Mouse (Mus musculus): ENCODE measurements at regions not wholly inside any gene's neighbourhood (a gene's known extent, or its start where the extent isn't known, plus 50 kb on each side); places are given as distances from the start of the nearest gene placed in this dataset.
A peak's percentile ranks its signal among the peaks of the same experiment; 100 is the strongest.

DNA sequence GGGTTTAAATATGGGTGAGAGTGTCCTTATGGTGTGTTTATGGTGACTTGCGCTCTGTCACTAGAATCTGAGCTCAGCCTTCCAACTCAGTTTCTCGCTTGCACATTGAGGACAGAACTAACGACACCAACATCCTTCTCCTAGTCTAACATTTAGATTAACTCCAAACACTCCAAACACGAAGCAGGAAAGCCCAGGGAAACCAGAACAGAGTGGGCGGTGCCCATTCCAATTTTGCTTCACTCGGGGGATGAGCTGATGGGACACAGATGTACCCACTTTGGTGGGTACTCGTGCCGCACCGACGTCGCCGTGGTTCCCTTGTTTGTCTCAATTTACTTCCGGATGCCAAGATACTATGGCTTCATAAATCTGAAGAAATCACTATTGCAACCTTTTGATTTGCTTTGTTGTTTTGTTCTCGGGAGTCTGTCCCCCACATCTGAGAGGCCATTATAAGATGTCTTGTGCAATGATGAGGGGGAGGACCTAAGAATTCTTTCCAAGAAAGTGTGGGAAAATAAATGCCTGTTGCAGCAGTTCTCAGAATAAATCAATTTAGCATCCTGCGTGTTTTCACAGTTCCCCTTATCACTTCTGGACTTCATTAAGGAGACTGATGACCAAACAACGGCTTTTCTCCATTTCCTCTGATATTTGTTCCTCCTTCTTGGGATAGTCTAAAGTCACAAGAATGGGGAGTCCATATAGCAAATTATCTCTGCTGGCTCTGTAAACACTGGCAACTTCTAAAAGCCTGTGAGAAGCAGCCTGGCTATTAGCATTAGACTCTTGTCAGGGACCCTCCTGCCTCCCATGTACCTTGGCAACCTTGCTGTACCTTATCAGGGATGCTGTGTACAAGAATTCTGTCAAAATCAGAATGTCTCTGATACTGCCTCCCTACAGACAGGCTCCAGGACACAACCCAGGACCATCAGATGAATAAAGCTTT is 96.2 kb upstream of the Klf9 start:
- no peak for DNase-seq

DNA sequence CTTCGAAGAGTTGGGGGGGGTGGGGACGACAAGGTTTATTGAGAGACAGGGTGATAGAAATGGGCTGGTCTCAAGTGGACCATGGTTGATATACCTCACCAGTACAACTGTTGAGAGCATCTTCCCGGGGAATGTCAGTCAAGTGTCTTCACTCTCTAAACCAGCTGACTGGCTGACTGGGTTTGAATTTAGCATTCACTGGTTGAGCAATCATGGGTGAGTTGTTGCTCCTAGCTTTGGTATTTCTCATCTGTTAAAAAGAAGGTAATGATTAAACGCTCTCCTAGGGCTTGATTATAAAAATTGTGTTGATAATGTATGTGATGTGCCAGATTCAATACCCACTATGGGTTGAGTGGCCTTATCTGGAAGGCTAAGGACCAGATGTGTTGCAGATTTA is 89.6 kb upstream of the Klf9 start:
- no peak for DNase-seq

DNA sequence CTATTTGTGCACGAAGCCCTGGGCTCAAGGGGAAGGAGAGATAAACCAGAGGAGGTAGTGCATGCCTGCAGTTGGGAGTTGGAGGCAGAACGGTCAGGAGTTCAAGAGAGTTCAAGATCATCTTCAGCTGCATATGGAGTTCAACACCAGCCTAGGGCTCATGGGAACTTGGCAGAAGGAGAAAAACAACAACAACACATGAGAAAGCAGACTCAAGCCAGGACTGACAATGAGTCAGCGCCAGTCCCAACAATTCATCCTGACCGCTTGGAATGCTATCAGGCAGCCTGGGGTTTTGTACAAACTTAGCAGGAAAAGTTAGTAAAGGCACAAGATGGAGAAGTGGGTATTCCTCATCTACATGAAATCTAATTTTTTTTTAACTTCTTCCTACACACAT is 86.6 kb upstream of the Klf9 start:
- no peak for DNase-seq

DNA sequence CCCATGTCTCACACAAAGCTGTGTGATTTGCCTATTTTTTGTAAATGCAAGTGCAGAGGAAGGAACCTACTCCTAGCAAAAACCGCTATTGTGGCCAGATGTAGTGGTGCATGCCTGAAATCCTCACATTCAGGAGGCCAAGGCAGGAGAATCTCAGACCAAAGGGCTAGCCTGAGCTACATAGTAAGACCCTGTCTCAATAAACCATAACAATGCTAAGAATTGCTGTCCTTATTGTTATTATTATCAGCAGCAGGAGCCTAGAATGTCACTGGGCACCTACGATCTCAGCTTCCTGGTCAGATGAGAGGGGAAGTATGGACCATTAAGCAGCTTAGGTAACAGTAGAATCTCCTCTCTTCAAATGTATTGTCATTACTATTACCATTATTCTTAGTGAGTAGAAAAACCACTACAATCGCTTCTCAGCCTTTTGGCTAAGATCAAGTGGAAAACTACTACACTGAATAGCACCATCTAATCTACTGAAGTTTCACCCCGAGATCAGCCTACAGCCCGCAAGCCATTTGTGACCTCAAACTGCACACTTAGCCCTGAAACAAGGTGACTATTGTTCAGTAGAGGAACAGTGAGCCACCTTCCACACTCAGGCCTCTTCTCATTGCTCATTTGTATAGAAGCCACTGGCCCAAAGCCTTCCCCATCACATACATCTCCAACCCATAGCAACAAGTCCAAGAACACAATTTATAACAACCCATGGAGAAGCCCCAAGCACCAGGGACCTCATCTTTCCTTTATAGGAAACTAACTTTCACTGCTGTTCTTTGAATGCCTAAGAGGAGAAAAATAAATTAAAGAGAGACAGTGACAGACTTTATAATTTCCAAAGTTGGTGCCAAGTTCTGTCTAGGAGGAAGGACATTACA is 84.9 kb upstream of the Klf9 start:
- no peak for DNase-seq

DNA sequence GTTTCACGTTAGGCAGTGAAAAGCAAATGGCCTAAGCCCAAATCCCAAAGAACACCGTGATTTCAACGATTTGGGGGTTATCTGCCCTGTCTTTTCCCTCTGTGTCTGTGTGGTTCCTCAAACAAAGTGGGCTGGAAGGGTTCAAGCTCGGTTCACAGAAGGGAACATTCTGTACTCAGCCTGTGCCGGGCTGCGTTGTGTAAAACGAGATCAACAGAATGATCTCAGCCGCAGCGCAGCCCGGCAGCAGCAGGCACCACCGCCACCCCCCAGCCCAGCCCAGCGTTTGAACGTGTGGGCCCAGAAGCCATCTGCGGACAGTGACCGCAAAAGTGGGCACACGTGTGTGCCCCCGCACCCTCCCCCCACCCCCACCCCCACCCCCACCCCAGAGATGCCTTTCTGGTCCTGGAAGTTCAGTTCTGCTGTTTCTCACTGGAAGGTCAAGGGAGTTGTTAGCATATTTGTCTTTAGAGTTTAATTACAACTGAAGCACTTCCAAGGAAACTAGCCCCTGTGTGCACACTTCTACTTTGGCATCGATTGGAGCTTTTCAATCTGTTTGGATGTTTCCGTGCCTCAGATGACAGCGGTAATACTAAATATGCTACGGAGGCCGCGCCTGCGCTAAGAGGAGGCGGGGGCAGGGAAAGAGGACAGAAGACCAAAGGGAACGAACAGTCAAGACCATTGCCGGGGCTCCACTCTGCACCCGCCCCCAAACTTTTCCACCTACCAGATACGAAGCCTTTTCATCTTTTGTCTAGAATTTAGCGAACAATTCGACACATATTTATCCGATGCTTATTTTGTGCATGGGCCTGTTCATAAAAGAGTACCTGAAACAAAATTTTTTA is 83.9 kb upstream of the Klf9 start:
- DNase-seq = peak; percentile 70 to 71

DNA sequence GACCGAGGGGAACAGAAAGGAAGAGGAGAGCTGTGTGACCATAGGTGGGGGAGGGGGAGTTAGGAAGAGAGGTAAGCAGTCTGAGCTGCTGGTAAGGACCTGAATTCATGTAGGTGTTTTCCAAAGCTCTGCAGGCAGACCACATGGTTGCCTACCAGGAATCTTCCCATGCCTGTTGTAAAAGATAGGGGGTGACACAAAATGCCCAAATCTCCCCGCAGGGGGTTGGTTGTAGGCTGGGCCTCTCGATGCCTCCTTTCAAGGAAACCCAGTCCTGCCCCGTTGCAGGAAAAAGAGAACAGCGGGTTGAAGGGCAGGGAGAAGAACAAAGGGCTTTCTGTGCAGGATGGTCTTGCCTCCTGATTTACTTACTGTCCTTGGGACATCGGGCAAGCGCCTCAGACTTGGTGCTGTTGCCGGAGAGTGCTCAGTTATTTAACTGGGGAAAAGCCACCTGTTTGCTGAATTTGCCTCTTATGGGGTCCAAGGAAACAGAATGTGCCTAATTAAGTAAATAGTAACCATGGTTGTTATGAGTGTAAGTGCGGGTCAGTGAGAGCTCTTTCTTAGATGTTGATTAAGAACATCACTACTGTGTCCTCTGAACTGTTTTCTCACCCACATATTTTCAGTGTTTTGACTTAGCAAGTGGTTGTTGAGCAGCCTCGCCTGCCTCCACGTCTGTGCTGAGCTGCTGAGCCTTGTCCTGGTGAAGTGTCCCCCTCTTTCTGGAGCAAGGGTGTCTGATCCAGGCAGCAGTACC is 83.1 kb upstream of the Klf9 start:
- peak; percentile 29 to 41 for DNase-seq

DNA sequence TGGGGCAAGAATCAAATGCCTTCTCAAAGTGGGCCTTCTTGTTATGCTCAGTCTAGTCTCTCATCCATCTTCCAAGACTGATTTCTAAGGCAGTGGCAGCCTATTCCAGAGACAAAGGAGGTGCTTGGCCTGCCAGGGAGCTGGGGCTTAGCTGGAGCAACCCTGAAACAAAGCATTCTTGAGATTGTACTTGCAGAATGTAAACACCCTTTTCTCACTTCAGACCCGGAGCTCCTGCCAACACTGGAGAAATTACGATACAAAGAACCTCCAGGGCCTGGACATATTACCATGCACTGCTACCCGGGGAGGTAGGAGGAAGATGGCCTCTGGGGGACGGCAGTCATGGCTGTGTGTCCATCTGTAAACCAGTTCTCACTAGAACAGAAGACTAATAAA is 82.5 kb upstream of the Klf9 start:
- DNase-seq = no peak

DNA sequence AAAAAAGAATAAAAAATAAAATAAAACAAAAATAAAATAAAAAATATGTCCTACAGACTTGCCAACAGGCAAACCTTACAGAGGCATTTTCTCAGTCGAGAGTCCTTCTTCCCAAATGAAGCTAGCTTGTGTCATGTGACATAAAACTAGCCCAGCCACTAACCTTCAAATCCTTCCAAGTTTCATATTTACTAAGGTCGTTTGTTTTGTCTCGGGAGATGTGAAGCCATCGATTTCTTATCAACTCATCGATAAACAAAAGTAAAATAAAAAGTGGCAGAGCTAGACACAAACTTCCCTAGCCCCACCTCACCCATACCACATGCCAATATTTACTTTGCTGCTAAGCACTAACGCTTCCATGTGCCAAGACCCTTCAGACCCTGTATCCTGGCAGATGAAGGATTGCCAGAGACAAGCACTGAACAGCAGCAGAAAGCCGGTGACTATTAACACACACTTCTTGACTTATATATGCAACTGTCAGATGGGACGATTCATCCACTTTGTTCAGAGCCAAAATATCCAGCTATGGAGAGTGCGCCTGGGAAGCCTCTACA is 79.9 kb upstream of the Klf9 start:
- DNase-seq = no peak

DNA sequence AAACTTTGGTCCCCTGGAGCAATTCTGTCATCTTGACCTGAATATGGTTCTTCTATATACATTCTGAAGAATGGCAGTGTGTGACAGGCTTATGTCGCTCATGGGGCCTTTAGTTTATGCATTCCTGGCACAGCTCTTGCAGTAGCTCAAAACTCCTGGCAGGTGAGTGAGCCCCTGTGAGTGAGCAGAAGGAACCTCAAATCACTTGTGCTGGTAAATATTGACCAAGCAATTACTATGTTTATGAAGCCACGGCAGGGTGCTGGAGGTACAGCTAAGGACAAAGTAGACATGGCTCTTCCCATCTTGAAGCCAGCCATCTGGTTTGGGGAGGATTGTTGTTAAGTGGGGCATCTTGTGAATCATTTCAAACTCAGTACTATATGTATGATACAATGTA is 79.1 kb upstream of the Klf9 start:
- no peak for DNase-seq

DNA sequence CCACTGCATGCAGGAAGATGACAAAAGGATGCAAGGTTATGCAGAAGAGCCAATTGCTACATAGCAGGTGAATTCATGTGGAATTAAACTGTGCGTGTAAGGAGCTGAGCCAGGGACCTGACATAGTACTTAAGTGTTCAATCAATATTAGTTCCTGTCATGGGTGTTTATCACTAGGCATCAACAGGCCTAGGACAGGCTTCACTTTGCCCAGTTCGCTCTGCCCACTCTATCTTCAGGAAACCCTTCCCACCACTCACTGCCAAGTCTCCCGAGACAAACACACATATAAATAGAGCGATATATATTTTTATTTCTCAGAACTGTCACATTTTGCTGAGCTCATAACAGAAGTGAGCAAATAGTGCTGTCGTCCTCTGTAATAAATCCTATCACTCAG is 78.2 kb upstream of the Klf9 start:
- no peak for DNase-seq

DNA sequence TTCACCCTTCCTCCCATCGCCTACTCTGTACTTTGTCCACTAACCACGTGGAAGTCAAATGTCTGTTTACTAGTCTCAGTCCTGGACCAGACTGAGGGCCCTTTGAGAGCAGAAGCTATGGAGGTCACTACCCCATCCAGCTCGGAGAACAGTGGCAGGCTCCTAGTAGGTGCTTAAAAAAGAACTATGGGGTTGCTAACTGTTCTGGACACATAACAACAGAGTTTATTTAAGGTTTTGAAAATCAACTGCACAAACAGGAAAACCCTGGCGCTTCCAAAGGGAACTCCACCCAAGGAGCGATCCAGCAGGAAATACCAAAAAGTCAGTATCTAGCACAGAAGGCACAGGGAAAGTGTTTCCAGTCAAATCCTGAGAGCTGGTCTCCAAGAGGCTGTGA is 75.5 kb upstream of the Klf9 start:
- DNase-seq = no peak

DNA sequence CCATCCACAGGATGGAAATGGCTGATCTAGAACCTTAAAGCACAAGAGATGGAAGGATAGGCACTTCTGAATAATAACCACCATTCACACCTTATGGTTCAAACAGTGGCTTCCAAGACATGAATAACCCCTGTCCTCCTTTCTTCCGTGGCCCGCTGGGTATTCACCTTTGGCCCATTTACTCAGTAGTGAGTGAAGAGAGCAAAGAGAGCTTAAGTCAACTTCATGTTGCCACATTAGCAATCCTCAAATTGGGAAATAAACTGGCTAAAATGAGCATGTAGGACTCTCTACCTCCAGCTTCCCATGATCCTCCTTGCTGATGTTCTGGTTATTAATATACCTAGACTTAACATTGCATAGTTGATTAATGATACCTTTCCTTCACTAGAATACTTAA is 74.3 kb upstream of the Klf9 start:
- DNase-seq = no peak

DNA sequence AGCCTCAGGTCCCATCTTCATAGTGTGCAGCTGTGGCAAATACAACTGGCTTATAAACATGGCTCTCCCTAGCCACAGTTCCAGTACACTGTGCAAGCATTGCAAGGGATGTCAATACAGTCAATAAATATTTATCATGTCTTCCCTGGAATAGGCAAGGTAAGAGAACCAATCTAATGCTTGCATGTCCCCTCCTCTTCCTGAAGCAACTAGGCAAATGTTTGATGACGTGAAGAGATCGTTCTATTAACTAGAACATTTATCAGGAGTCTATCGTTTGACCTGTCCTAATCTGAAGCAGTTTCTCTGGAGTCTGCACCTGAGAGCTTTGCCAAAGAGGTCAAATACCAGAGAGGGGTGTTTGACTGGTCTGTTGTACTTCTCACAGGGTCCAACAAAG is 72.4 kb upstream of the Klf9 start:
- DNase-seq = no peak

DNA sequence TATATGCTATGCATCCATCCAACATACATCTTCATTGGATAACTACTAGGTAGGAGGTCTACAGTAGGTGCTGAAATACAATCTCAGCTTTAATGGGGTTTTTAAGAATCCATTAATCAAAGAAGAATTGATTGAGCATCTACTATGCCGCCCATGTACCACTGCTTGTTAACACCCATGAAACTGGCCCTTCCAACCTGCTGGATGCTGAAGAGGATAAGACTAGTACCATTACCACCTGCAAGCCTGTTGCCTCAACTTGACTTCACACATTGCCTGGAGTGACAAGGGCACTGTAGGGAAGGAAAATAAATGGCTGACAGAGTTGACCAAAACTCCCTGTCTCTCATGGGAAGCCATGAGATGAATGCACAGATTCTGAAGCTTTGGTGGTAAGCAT is 71.4 kb upstream of the Klf9 start:
- no peak for DNase-seq

DNA sequence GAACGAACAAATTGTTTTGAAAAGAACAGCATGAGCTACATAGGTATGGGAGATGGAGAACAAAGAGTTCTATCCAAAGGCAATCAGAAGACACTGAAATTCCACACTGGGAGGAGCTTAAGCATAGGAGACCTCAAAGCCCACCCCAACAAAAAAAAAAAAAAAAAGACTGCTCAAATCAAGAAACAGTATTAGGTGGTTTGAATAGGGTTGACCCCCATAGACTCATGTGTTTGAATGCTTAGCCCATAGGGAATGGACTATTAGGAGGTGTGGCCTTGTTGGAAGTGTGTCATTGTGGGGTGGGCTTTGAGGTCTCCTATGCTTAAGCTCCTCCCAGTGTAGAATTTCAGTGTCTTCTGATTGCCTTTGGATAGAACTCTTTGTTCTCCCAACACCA is 70.0 kb upstream of the Klf9 start:
- DNase-seq = no peak

DNA sequence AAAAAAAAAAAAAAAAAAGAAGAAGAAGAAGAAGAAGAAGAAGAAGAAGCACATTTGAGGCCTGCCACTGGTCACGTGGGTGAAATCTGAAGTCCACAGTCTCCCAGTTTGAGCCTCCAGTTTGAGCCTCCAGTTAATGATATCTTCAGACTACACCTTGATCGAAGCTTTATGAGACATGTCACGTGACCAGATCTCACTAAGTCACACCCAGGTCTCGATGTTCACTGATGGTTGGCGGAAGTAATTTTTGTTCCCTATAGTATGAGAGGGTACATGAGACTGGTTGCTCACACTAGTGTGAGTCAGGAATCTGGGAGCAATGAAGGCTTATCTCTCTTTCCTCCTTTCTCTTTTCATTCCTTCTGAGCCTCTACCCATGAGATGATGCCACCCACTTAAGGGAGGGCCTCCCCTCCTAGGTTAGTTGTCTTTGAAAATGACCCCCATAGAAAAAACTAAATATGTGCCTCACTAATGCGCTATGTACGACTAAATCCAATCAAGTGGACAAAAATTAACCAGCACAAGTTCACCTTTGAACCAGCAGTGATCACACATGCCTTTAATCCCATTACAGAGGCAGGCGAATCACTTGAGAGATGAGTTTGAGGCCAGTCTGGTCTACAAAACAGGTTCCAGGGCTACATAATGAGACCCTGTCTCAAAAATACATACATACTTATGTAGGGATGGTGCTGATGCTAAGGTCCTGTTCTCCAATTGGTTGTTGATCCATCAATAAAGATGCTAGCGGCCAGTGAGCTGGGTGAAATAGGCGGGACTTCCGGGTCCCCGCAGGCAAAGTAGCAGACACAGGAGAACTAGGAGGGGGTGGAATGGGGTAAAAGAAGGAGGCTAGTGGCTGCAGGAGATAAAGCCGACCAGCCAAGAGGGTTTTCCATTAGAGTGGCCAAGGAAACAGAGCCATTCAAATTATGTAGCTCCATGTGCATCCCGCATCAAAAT is 66.1 kb upstream of the Klf9 start:
- DNase-seq = no peak

DNA sequence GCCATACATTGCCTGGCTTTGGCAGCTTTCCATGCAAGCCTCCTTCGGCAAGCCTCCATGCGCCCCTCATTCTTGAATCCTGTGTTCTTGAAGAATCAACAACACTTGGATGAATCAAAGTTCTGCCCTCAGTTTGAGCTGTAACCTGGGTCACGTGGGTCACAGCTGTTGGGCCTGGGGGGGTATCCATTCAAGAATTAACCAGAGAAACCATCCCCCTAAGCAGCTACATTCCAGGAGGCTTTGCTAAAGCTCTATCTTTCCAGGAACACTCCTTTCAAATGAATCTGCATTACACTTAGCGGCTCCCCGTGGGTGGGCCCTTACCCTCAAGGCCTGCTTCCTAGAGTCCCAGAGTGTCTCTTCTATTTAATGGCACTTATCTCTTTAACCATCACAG is 65.2 kb upstream of the Klf9 start:
- no peak for DNase-seq

DNA sequence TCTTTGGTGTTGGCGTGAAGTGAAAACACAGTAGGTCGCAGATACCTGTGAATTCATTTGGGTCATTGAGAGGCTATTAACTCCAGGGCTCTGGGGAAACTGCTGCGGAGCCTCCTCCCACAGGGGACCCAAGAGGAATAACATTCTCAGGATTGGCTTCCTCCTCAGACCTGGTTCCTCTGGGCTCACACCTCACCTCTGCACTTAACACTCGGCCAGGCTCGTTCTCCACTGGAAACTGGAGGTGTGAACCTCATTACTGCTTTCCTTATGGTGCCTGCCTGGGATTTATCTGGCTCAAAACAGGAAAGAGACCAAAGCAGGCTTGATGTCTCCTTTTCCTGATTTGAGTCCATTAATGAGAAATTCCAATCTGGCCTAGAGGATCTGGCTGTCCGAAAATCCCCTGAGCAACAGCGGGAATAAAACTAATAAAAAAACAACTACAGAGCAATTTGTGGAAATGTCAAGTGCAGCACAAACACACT is 55.8 kb upstream of the Klf9 start:
- no peak for DNase-seq

DNA sequence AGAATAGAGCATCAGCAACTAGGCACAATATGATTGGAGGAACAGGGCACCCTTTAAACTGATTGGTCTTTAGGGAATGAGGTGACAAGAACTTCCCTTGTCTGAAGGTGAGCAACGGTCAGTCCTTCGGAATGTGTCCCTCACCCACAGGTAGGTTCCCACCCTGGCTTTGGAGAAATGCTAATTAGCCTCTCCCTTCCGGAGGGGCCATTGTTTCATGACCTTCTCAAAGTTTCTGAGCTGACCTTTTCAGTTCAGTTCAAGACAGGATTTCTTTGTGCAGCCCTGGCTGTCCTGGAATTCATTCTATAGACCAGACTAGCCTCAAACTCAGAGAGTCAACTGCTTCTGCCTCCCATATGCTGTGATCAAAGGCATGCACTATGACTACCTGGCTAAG is 53.5 kb upstream of the Klf9 start:
- no peak for DNase-seq

DNA sequence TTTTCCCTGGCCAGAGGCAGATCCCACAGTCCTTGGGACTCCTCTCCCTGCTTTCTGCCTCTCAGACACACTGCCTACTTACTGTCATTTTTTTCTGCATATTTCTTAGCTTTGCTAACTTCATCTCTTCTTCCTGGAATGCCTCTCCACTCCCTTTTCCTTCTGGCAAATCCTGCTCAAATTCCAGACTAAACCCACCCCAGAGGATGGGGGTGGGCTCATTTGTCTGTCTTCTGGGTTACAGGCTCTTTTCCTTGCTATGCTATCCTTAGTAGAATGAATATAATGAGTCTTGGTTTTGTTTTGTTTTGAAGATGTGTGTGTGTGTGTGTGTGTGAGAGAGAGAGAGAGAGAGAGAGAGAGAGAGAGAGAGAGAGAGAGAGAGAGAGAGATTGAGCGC is 51.9 kb upstream of the Klf9 start:
- no peak for DNase-seq
